Mouse (Mus musculus): ENCODE measurements at regions not wholly inside any gene's neighbourhood (a gene's known extent, or its start where the extent isn't known, plus 50 kb on each side); places are given as distances from the start of the nearest gene placed in this dataset.

GRCm38 (mm10) chr4:106859476-106859875 lies 51.0 kb upstream of the Ssbp3 start:
- peak; percentile 20 for DNase-seq

DNA sequence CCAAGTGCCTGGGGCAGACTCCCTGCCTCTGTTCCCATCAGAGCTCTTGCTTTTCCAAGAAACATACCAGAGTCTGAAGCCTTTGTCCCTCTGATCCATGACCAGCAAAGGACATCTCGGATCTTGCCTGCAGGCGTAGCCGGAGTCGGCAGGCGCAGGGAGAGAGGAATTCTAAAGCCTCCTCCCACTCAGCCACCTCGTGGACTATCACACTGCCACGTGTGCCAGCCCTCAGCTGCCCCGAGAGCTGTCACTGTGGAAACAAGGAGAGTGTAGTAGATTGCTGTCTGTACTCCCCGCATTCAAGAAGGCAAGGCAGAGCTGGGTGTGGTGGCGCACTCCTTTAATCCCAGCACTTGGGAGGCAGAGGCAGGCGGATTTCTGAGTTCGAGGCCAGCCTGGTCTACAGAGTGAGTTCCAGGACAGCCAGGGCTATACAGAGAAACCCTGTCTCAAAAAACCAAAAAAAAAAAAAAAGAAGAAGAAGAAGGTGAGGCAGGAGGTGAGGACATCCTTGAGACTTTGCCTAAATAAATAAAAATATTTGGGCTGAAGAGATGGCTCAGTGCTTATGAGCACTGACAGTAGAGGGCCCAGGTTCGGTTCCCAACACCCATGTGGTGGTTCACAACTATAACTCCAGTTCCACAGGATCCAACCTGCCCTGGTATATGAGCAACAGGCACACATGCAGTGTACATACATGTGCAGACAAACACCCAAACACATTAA lies 52.0 kb upstream of the Ssbp3 start:
- DNase-seq, result no peak

DNA sequence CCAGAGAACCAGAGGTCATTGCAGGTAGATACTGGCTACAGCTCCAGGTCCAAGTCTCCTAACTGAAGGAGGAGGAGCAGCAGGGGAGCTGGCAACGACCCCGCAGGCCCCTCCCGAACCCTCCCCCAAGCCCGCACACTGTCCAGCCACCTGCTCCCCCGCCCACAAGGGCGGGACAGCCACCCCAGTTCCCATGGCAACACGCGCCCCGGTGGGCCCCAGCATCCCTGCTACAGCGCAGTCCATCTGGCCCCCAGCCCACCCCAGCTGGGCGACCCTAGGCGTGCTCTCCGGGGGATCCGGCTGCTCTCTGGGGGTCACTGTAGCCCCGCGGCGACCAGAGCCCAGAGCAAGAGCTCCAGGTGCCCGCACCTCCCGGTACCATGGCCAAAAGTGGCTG lies 51.0 kb upstream of the Acot11 start:
- no peak for DNase-seq

- peak; percentile 25 for DNase-seq
Measured at GRCm38 (mm10) chr4:106854361-106855309, 49.8 kb upstream of the Acot11 start.
